Mouse (Mus musculus): ENCODE measurements at regions not wholly inside any gene's neighbourhood (a gene's known extent, or its start where the extent isn't known, plus 50 kb on each side); places are given as distances from the start of the nearest gene placed in this dataset.

- DNase-seq = no peak
Measured at GRCm38 (mm10) chr14:100867790-100868189, 332.3 kb downstream of the Prr30 start.

- DNase-seq = no peak
Measured at GRCm38 (mm10) chr14:100864792-100865191, 335.3 kb downstream of the Prr30 start.

GRCm38 (mm10) chr14:100864164-100864563, 336.0 kb downstream of the Prr30 start:
- no peak for DNase-seq

GRCm38 (mm10) chr14:100842828-100843227, 357.3 kb downstream of the Prr30 start:
- DNase-seq = peak; percentile 5 to 13

All from cerebellum, adult 18-20 months (tissue).